Mouse (Mus musculus) splenic B cell, adult 2 months (primary cell): Measurements from ENCODE around the gene Olfr1330.
"Not testable (repeated sequence)": the region's sequence is repeated elsewhere in the genome, so short reads cannot be mapped to it uniquely, and the experiment has no call there.

Experiments
- DNase-seq: peaks from one replicate; pipeline ENCODE4 v3.0.0-alpha.2; 2011; ENCODE audit warnings: low read depth, low spot score
- H3K27me3 ChIP-seq: 2 replicates; pipeline ENCODE4 v1.6.1; 2012; ENCODE audit warnings: mild to moderate bottlenecking, low read length, moderate library complexity, mixed read lengths; ENCODE audit not compliant: control insufficient read depth, poor library complexity, insufficient read depth, severe bottlenecking
- H3K36me3 ChIP-seq: 2 replicates; pipeline ENCODE4 v1.6.1; 2012; ENCODE audit warnings: mild to moderate bottlenecking, low read length, moderate library complexity, mixed read lengths; ENCODE audit not compliant: control insufficient read depth, poor library complexity, insufficient read depth, severe bottlenecking

Olfr1330 gene

DNA sequence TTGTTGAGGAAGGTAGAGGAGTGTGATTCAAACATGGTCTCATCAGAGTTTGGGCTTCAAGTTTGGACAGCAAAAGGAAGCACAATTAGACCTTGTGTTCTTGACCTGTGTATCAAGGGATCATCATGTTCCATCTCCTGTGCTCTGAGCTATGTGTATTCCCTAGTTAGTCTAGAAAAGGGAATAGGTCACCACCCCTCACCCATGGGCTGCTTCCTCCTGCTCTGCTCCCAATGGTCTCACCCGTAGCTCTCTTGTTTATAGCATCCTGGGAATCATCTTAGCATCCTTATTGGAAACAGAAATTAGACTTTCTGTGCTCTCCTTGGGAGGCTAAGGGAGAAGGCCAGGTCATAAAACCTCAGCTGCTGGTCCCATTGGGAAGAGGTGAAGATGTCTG, at the start of gene Olfr1330:
Gene Olfr1330, plus strand, starts transcription at position 301 of the 400 bp plus-strand sequence.
- Histone ChIP-seq H3K36me3 (no peaks in the 10 kb centered on the region), H3K27me3 (no peaks in the 10 kb centered on the region)
- no peak for DNase-seq

DNA sequence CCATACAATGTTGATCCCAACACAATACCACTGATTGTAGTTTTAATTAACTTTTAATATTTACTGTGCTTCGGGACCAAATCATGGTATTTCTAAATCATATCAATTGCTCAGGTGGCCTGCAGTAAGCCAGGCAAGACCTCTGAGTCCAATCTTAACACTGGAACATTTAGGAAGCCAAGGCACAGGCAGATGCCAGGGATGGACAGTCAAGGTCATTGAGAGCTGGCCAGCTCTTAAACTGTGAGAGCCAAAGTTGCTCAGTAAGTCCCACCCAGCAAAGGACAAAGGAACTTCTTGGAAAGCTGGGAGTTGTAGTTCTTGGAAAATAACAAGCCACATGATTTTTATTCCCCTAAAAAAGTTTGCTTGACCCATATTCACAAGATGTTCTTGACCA, 26.6 kb upstream of the Olfr1330 start:
- DNase-seq, result no peak
- no peaks in the 10 kb centered on the region for H3K36me3 ChIP-seq
- no peaks in the 10 kb centered on the region for H3K27me3 ChIP-seq

DNA sequence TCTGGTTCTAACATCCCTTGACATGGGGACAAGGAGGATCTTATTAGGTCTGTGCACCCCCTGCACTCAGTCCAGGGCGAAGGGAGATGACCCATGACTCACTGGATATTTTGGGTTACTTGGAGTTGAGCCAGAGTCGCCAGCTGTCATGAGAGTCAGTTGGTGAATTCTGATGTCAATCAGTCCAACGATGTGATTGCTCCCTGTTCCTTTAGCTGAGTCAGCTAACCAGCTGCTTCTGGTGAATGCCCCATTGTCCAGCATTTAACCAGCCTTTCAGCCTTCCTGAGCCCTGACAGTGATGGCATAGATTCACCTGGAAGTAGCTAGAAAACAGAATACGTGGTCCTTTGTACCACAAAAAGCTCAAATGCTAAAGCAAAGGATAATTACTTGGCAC, 25.7 kb upstream of the Olfr1330 start:
- DNase-seq, result no peak

DNA sequence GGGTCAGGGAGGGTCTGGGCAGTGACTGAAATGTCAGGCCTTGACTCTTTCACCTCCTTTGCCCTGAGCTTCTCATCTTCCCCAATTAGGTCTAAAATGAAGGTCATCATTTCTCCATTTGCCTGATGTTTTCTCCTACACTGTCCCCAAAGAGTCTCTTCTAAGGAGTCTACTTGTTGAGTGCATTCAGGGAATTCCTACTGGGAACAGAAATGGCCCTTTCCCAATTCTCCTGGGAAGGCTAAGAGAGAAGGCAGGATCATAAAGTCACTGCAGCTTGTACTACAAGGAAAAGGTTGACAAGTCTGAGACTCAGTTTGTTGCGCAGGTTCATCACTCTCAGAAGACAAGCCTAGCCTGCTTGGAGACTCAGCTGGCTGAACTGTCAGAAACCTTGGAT, 24.0 kb upstream of the Olfr1330 start, which contains the start of gene Olfr1331:
Gene Olfr1331, plus strand, starts transcription at position 301 of the 400 bp plus-strand sequence.
- DNase-seq, result no peak
- no peaks in the 10 kb centered on the region for H3K27me3 ChIP-seq
- no peaks in the 10 kb centered on the region for H3K36me3 ChIP-seq

More for the DNA sequence above, 25.7 kb upstream of the Olfr1330 start:
- Histone ChIP-seq H3K36me3 (no peaks in the 10 kb centered on the region), H3K27me3 (no peaks in the 10 kb centered on the region)

DNA sequence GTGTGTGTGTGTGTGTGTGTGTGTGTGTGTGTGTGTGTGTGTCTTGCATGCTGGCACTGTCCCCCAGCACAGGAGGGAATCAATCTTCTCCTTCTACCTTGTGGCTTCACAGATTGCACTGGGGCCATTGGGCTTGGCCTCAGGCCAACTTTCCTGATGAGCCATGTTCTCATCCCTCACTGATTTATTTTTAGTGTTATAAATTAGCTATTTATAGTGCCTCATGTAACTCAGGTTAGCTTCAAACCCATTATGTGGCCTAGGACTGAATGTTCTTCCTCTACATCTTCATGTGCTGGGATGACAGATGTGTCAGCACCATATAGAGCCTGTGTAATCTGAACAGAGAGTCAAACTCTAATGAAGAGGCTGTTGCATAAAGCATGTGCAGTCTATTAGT, 20.8 kb upstream of the Olfr1330 start:
- DNase-seq, result no peak
- Histone ChIP-seq H3K27me3 (no peaks in the 10 kb centered on the region), H3K36me3 (no peaks in the 10 kb centered on the region)

DNA sequence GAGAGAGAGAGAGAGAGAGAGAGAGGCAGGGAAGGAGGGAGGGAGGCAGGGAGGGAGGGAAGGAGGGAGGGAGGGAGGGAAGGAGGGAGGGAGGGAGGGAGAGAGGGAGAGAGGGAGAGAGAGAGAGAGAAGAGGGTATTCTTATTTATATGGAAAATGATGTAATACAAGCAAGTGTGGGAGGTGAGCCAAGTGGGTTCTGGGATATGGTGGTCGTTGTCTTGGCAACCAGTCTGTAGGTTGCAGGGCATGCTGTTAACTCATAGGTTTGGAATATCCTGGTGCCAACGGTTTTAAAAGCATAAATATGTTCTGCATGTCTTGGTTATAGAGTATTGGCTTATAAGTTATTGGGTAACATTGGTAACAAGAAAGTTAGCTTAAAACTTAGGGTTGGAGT, 13.6 kb downstream of the Olfr1330 start:
- DNase-seq, result no peak
- Histone ChIP-seq H3K36me3 (no peaks in the 10 kb centered on the region), H3K27me3 (no peaks in the 10 kb centered on the region)

DNA sequence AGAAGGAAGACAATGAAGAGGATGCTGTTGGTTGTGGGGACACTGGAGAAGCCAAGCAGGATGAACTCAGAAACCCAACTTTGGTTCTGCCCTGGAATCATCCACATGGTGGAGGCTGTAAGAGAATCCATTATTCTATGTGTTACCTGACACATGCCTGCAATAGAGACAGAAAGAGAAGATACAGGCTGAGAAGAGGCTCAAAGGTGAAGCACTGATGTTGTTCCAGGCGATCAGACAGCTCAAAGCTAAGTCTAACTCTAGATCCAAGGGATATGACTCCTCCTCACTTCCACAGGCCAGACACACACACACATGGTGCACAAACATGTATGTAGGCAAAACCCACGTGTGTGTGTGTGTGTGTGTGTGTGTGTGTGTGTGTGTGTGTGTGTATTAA, 29.0 kb downstream of the Olfr1330 start, which contains the start of gene Olfr1329:
Gene Olfr1329, minus strand, starts transcription at position 101 of the 400 bp plus-strand sequence.
- not testable (repeated sequence) for DNase-seq, H3K27me3 ChIP-seq

DNA sequence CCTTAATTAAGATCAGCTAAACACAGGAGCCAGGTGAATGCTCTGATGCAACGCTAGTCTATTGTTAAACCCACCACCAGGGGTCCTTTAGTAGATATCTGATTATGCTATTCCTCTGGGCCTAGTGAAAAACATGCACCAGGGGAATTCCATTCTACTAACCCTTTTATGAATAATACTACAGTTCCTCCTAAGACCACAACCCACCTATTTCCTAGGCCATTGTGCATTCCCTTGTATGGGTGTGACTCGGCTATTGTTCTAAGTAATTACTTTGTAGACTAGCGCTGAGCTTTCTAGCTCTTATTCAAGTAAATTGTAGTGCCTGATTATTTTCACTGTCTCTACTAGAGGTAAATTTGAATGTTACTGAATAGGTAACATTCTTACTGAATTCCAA, 42.9 kb downstream of the Olfr1330 start:
- not testable (repeated sequence) for H3K36me3 ChIP-seq, DNase-seq, H3K27me3 ChIP-seq

More for the DNA sequence above, 29.0 kb downstream of the Olfr1330 start, which contains the start of gene Olfr1329:
- not testable (repeated sequence) for H3K36me3 ChIP-seq

DNA sequence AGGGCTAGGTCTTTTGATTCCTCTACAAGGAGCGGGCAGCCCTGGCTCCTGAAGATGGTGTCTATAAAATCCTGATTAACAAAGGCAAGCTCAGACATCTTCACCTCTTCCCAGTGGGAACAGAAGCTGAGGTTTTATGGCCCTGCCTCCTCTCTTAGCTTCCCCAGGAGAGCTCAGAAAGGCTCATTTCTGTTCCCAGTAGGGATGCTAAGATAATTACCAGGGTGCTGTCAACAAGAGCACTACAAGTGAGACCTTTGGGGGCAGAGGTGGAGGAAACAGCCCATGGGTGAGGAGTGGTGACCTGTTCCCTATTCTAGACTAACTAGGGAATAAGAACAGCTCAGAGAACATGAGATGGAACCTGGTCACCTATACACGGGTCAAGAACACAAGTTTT, 50.1 kb downstream of the Olfr1330 start, which contains the start of gene Olfr1328:
Gene Olfr1328, minus strand, starts transcription at position 101 of the 400 bp plus-strand sequence.
- Histone ChIP-seq H3K27me3 (no peaks in the 10 kb centered on the region), H3K36me3 (no peaks in the 10 kb centered on the region)
- no peak for DNase-seq
